Mouse (Mus musculus) MEL-GATA-1-ER (cell line): ENCODE results near the gene 4930518I15Rik.
A peak's percentile ranks its signal among the peaks of the same experiment; 100 is the strongest.
"Not testable (repeated sequence)": the region's sequence is repeated elsewhere in the genome, so short reads cannot be mapped to it uniquely, and the experiment has no call there.

Experiments
- DNase-seq: peaks from one replicate; pipeline ENCODE4 v3.0.0-alpha.2; 2012; ENCODE audit warnings: low read depth; ENCODE audit errors: extremely low read depth

Gene 4930518I15Rik

GRCm38 (mm10) chr2:156857835-156858234, at the start of gene 4930518I15Rik:
4930518I15Rik (minus strand) TSS chr2:156857946.
- no peak for DNase-seq

DNA sequence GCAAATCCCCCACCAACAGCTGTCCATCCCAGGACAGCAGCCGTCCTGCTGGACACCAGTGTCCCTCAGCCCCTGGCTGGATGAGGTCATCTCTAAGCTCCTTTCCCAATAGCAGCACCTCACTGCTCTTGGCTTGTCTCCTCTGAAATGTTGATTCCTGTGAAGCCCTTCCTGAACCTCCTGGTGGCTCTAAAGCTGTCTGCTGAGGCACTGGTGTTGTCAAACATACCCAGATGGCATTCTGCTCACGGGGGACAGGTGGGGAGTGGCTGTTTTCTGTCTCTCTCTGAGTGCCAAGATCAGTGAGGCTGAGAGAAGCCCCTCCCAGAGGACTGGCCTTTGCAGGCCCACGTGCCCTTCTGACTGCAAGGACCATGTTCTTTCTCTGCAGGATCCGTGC, 48.2 kb upstream of the 4930518I15Rik start:
- DNase-seq = not testable (repeated sequence)

- no peak for DNase-seq
Observed at GRCm38 (mm10) chr2:156904976-156905717, 47.4 kb upstream of the 4930518I15Rik start.

DNA sequence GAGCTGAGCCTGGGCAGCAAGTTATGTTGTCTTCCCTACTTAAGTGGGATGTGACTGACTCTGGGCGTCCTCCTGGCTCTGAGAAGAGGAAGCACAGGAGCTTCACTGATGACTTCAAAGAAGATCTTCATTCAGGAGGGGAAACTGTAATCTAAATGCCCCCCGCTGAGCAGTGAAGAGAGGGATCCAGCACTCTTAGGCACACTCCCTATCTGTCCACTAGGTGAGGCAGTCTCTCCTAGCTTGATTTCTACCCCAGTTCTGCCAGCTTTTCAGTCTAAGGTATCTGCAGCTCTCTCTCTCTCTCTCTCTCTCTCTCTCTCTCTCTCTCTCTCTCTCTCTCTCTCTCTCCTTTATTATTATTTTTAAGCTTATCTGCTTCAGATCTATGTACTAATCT, 45.6 kb upstream of the 4930518I15Rik start:
- no peak for DNase-seq

DNA sequence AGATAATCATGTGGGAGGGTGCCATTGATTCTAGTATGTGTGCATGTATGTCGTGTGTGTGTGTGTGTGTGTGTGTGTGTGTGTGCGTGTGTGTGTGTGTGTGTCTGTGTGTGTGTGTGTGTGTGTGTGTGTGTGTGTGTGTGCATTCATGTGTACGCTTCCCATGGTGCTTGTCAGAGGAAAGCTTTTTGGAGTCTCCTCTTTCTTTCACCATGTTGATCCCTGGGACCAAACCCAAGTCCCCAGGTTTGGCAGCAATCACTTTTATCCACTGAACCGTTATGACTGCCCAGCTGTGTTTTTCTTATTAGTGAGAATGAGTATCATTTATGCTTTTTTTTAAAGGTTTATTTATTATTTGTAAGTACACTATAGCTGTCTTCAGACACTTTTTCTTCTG, 44.7 kb upstream of the 4930518I15Rik start:
- DNase-seq = not testable (repeated sequence)

- no peak for DNase-seq
Observed at GRCm38 (mm10) chr2:156901883-156902282, 44.1 kb upstream of the 4930518I15Rik start.

DNA sequence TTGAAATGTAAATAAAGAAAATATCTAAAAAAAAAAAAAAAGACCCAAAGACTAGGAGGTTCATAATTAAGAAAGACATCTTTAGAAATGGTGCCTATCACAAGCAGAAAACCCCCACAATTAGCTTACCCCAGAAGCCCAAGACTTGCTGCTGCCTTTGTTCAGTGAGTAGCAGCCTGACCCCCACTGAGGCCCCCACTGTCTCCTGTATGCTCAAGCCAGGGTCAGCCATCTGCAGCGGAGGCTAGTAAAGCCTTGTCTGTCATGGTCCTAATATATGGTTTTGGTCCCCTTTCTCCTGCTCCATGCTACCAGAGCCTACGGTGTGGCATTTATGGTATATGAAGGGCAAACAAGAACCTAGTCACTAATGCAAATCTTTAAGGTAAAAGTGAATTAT, 43.6 kb upstream of the 4930518I15Rik start:
- no peak for DNase-seq

- no peak for DNase-seq
Observed at GRCm38 (mm10) chr2:156899184-156899583, 41.4 kb upstream of the 4930518I15Rik start.

GRCm38 (mm10) chr2:156898374-156898773, 40.6 kb upstream of the 4930518I15Rik start:
- DNase-seq = no peak

GRCm38 (mm10) chr2:156897034-156897433, 39.3 kb upstream of the 4930518I15Rik start:
- DNase-seq = no peak

DNA sequence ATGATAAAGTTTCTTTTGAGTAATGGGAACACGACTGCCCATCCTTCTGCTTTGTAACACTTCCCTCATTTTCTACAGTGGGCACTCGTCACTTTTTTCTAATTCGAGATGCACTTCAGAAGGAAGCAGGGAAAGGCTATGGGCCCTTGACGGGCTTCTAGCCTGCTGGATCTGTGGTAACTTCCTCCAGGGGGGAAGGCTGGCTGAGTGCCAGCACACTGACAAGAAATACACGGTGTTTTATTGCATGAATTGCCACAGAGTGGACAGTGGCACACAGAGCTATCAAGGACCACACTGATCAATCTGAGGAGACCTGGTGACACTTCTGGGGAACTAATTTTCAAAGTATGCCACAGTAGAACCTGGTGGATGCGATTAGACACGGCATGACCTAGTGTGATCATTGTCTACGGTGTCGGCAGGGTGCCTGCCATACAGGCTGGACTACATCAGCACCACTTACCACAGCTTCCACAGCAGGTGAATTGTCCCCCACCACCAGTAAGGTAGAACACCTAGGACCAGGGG, 38.7 kb upstream of the 4930518I15Rik start:
- DNase-seq = no peak

GRCm38 (mm10) chr2:156894496-156895265, 36.9 kb upstream of the 4930518I15Rik start:
- no peak for DNase-seq

- no peak for DNase-seq
Observed at GRCm38 (mm10) chr2:156892821-156893220, 35.1 kb upstream of the 4930518I15Rik start.

DNA sequence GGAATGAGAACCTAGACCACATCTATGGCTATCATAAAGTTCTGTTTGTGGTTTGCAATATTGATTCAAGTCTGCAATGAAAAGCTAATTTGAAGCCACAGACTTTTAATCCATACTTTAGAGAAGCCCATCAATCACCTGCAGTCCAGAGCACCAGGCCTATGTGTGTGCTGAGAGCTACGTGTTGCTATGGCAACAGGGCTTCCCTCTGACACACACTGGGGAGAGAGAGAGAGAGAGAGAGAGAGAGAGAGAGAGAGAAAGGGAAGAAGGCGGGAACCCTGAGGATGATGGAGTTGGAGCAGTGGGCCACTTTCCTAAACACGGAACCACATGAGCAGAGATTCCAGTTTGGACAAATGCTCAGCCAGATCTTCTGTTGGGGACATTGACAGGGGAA, 34.5 kb upstream of the 4930518I15Rik start:
- DNase-seq = no peak

DNA sequence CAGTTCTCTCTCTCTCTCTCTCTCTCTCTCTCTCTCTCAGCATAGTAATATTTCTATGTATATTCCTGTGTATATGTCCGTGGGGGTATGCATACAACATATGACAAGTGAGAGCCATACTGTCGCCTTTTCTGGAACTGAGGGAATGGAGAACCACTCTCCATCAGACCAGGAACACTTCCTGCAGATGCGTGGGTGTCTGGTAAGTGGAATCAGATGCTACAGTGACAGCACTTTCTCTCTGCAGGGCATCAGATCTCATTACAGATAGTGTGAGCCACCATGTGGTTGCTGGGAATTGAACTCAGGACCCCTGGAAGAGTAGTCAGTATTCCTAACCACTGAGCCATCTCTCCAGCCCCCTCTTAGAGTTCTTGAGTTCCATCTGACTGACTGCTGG, 30.7 kb upstream of the 4930518I15Rik start:
- no peak for DNase-seq

DNA sequence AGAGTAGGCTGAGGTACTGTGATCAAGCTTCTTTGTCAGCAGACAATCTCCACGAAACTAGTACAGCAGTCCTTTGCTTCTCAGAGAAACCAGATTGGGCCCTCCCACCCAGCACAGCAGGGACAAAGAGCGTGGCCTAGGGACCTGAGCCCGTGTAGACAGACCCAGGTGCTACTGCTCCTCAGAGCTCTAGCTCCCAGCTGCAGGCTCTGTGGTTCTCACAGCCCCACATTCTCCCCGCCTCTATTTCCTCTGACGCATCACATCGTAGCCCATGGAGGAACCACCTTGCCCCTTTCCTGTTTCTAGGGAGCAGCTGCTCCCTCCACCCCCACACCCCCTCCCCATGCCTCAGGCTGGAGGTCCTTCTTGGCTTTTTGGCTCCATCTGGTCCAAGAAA, 29.3 kb upstream of the 4930518I15Rik start, which contains the start of gene Sla2:
Gene Sla2 (minus strand): TSS at position 176 of the 400 bp plus-strand sequence.
- DNase-seq = no peak

GRCm38 (mm10) chr2:156886084-156886631, 28.4 kb upstream of the 4930518I15Rik start:
- no peak for DNase-seq

DNA sequence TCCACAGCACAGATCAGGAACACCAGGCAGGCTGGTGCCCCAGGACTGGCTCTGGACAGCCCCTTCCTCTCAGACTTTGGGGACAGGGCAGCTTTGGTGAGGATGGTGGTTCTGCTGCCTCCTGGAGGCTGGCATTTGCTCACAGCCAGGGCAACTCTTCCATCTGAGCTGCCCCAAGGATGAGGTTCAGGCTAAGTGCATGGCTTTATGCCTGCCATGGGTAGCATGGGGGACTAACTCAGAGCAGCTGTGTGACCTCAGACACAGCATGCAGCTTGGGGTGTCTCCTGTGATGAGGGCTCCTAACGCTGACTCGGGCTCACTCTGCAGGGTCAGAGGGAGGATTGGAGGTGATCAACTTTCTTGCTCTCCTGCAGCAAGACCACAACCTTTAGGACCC, 27.9 kb upstream of the 4930518I15Rik start:
- DNase-seq = not testable (repeated sequence)

- DNase-seq = peak; percentile 31
Observed at GRCm38 (mm10) chr2:156884396-156885211, 26.9 kb upstream of the 4930518I15Rik start.

GRCm38 (mm10) chr2:156882431-156883001, 24.8 kb upstream of the 4930518I15Rik start:
- peak; percentile 51 for DNase-seq

GRCm38 (mm10) chr2:156879541-156879940, 21.8 kb upstream of the 4930518I15Rik start:
- DNase-seq = no peak
